Mouse (Mus musculus) heart, postnatal 10 days (tissue): ENCODE results near the gene Riok1. TPM values are rescaled to one million over a fixed set of nuclear protein-coding genes. Genes with fewer than 3 reads are reported as not detected.
A peak's percentile ranks its signal among the peaks of the same experiment; 100 is the strongest.

ENCODE experiments used
- DNase-seq, 2 experiments: peaks; one replicate each; pipeline ENCODE4 v3.0.0; 2021
- intact Hi-C: fragments of 180-260 bp; cut with DNase I; formaldehyde crosslinking; loops from one replicate; pipeline ENCODE4 v1.15.1; 2025
- total RNA-seq, 2 experiments: library from RNA; stranded (reverse); gene quantifications; 2 replicates each; pipeline ENCODE4 v1.2.3; 2021

Riok1 gene
- total RNA-seq = 10 to 100 TPM; 14.2 to 16.7 TPM

GRCm38 (mm10) chr13:38036343-38037043 is at the start of gene Riok1:
Gene Riok1, plus strand, starts transcription at chr13:38036995.
- intact Hi-C loops = loop anchor here (1.0 kb wide), 1 partner anchor 43 kb away; no protein-coding TSS in a partner anchor
- DNase-seq = peak in 1 of 2 experiments; percentile 18

- no peak for DNase-seq
- intact Hi-C loops = loop anchor here (10.0 kb wide), 1 partner anchor 215 kb away; the partner anchor contains the start of gene Snrnp48
These were observed 47.1 kb upstream of the Riok1 start for GRCm38 (mm10) chr13:37989701-37990100.

- DNase-seq = peak; percentile 10 to 21
- intact Hi-C loops = loop anchor here (1.0 kb wide), 1 partner anchor 43 kb away; the partner anchor contains the start of gene Riok1
These were observed 44.0 kb upstream of the Riok1 start for GRCm38 (mm10) chr13:37992638-37993371.

- intact Hi-C loops = loop anchor here (1.0 kb wide), 1 partner anchor 43 kb away; the partner anchor contains the start of gene Riok1
- no peak for DNase-seq
These were observed 43.5 kb upstream of the Riok1 start for GRCm38 (mm10) chr13:37993376-37993703.

- DNase-seq = peak; percentile 97
- intact Hi-C loops = loop anchor here (1.0 kb wide), 1 partner anchor 42 kb away; the partner anchor contains the start of gene Riok1
These were observed 42.9 kb upstream of the Riok1 start, which contains the start of gene Ssr1 for GRCm38 (mm10) chr13:37993704-37994404. Gene Ssr1, minus strand, starts transcription at chr13:37994217.

GRCm38 (mm10) chr13:37994405-37994749 is 42.4 kb upstream of the Riok1 start:
- intact Hi-C loops = no loop called here
- DNase-seq = no peak

GRCm38 (mm10) chr13:37999713-38000112 is 37.1 kb upstream of the Riok1 start:
- intact Hi-C loops = no loop called here

GRCm38 (mm10) chr13:38002461-38002860 is 34.3 kb upstream of the Riok1 start:
- intact Hi-C loops = no loop called here
- no peak for DNase-seq

More at GRCm38 (mm10) chr13:37999713-38000112, 37.1 kb upstream of the Riok1 start:
- no peak for DNase-seq

GRCm38 (mm10) chr13:38007972-38008371 is 28.8 kb upstream of the Riok1 start:
- intact Hi-C loops = no loop called here
- no peak for DNase-seq

- intact Hi-C loops = no loop called here
- peak; percentile 4 to 7 for DNase-seq
These were observed 26.9 kb upstream of the Riok1 start for GRCm38 (mm10) chr13:38009721-38010408.

GRCm38 (mm10) chr13:38010444-38010910 is 26.3 kb upstream of the Riok1 start:
- DNase-seq = no peak
- intact Hi-C loops = no loop called here

- DNase-seq = no peak
- intact Hi-C loops = no loop called here
These were observed 24.4 kb upstream of the Riok1 start for GRCm38 (mm10) chr13:38012436-38012835.

GRCm38 (mm10) chr13:38015591-38015990 is 21.2 kb upstream of the Riok1 start:
- no peak for DNase-seq
- intact Hi-C loops = no loop called here

GRCm38 (mm10) chr13:38018791-38019190 is 18.0 kb upstream of the Riok1 start:
- intact Hi-C loops = no loop called here
- DNase-seq = no peak

GRCm38 (mm10) chr13:38025874-38026273 is 10.9 kb upstream of the Riok1 start:
- intact Hi-C loops = no loop called here
- no peak for DNase-seq

GRCm38 (mm10) chr13:38027618-38028248 is 9.1 kb upstream of the Riok1 start:
- no peak for DNase-seq

GRCm38 (mm10) chr13:38028407-38028806 is 8.4 kb upstream of the Riok1 start:
- intact Hi-C loops = no loop called here
- DNase-seq = no peak

More at GRCm38 (mm10) chr13:38027618-38028248, 9.1 kb upstream of the Riok1 start:
- intact Hi-C loops = no loop called here

- peak; percentile 97 to 99 for DNase-seq
- intact Hi-C loops = no loop called here
These were observed 371 bp downstream of the Riok1 start, which contains the start of gene Cage1 for GRCm38 (mm10) chr13:38037044-38037687. Gene Cage1, minus strand, starts transcription at chr13:38037069.

- DNase-seq = peak; percentile 8 to 17
- intact Hi-C loops = no loop called here
These were observed 1.0 kb downstream of the Riok1 start for GRCm38 (mm10) chr13:38037811-38038210.
